Mouse (Mus musculus) neural tube, embryonic 10.5 days (tissue): ENCODE data around the gene Evi5l.
A peak's percentile ranks its signal among the peaks of the same experiment; 100 is the strongest.
"Not testable (repeated sequence)": the region's sequence is repeated elsewhere in the genome, so short reads cannot be mapped to it uniquely, and the experiment has no call there.

ENCODE experiments used
- DNase-seq: peaks from one replicate; pipeline ENCODE4 v3.0.0-alpha.2; 2017; ENCODE audit warnings: low spot score; ENCODE audit errors: extremely low spot score

Gene Evi5l

DNA sequence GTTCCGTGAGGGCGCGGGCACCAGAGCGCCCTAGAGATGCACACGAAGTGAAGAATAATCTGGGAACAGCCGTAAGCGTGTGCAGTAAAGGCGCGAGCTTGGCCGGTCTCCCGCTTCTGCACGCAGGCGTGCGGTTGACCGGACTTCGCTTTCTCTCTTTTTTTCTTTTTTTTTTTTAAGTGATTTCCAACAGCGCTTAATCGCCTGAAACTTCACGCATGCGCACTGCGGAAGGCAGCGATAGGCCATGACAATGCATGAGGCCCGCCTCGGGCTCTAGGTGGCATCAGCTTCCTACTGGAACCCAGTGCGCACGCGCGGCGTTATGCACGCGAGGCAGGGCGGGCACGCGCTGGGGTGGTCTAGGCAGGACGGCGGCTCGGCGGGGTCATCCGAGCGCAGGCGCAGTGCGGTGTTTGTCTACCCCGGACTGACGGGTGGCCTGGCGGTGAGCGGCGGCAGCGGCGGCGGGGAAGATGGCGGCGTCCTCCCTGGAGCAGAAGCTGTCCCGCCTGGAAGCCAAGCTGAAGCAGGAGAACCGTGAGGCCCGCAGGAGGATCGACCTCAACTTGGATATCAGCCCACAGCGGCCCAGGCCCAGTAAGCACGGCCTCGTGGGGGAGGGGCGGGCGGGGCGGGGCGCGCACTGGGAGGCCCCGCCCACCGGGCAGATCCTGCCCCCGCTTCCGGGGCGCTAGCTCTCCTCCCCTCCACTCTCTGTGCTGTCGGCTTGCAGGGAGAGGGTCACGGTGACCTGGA lies 72.2 kb downstream of the Evi5l start, which contains the start of the genes Map2k7 and Gm49320:
Map2k7 (plus strand) TSS at position 307 of the 759 bp plus-strand sequence.
Gm49320 (plus strand) TSS at position 432 of the 759 bp plus-strand sequence.
- DNase-seq = peak; percentile 100

DNA sequence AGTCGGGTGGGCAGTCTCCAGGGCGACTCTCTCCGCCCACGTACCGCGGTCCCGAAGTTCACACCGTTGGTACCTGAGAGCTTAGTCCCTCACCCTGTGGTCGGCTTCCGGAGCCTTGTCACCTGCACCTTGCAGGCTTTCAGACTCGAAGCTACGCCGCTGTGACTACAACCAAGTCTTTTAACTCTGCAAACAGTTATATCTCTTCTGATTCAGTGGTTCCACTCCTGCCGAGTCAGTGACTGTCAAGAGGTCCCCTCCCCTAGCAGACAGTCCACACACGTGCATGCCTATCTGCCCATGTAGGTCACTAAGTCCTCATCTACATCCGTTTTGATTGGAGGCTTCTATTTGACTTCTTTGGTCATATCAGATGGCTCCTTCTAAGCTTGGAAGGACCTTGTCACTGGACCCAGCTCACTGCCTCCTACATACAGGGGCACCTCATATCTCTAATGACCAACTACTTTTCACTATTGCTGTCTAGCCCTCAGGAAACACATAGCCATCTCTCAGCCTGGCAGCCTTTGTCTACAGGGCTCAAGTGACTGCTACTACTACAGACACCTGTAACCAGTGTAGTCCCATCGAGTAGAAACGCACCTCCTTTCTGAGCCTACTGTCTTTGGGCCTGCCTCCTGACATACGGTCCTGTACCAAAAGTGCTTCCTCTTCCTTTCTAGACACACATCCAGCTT lies 73.0 kb downstream of the Evi5l start:
- DNase-seq = no peak

DNA sequence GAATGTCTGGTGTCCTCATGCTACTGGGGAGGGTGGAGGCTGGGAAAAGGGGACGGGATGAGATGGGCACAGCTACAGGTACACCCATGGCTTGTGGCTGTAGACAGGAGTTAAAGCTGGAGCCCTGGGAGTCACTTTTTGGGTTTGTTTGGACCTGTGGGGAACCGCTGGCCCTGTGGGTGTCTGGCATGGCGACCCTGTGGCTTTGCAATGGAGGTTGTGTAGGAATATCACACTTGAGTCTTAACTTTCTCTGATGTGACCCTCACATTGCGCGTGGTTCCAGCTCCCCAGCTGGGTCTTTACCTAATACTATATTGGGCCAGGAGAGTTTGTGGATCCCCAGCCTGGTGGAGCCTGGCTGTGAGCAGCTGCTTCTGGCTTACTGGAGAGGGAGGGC lies 78.7 kb downstream of the Evi5l start:
- DNase-seq = no peak

DNA sequence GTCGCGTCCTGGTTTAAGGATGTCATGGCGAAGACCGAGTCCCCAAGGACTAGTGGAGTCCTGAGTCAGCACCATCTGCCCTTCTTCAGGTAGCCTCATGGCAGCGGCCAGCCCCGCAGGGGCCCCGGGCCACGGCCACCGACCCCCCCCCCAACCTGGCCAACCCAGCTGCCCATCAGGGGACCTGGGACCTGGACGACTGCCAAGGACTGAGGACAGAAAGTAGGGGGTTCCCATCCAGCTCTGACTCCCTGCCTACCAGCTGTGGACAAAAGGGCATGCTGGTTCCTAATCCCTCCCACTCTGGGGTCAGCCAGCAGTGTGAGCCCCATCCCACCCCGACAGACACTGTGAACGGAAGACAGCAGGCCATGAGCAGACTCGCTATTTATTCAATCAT lies 79.4 kb downstream of the Evi5l start:
- DNase-seq = no peak

DNA sequence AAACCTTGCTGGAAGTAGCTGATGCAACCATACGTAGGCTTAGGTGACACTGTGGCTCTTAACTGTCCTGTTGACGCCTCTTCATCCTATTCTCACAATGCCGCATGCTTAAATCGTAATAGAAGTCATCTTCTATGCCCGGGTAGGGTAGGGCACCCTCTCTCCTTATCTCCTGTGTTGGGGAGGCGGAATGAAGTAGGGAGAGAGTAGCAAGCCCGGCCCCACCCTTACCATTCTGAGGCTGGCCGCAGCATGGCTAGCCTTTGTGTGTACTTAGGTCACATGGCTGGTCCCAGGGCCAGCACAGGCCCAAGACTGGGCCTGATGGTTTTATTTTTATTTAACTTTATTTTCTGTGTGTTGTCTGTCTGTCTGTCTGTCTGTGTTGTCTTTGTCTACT lies 80.9 kb downstream of the Evi5l start:
- DNase-seq = no peak

DNA sequence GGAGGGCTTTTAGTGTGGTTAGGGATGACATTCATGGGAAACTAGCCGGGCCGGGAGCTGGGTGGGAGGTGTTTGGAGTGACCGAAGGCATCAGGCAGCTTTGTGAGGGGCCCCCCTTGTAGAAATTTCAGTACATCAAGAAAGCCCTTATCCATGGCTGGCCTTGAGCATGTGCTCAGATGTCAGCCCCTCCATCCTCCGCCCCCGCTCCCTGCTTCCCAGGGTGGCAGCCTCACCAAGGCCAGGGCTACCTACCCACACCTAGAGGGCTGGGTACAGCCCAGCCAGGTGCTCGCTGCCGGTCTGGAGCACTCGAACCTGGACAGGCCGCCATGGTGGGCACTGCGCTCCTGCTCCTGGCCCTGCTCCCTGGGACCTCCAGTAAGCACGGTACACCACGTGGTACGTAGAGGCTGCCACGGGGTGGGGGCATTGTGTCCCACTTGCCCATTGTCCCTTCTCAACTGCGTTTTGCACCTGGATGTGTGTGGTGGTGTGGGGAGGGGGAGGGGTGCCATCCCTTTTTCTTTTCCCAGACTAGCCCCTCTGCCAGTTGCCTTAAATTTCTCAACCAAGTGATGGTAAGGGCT lies 81.7 kb downstream of the Evi5l start, which contains the start of gene Tgfbr3l:
Tgfbr3l (plus strand) TSS at position 264 of the 590 bp plus-strand sequence.
- no peak for DNase-seq

DNA sequence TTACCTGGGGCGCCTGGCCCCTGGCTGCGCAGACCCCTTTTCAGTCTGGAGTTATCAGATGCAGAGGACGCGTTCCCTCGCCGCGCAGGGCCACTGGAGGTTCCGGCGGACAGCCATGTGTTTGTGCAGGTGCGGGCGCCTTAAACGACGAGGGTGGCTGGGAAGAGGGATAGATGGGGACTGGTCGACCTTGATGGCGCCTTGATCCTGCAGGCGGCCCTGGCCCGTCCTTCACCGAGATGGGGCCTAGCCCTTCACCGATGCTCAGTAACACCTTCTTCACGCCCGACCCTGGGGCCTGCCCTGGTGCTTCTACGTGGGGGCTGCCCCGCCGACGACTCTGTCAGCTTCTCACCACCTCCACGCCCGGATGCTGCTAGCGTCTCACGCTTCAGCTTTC lies 82.8 kb downstream of the Evi5l start:
- DNase-seq = peak; percentile 53

DNA sequence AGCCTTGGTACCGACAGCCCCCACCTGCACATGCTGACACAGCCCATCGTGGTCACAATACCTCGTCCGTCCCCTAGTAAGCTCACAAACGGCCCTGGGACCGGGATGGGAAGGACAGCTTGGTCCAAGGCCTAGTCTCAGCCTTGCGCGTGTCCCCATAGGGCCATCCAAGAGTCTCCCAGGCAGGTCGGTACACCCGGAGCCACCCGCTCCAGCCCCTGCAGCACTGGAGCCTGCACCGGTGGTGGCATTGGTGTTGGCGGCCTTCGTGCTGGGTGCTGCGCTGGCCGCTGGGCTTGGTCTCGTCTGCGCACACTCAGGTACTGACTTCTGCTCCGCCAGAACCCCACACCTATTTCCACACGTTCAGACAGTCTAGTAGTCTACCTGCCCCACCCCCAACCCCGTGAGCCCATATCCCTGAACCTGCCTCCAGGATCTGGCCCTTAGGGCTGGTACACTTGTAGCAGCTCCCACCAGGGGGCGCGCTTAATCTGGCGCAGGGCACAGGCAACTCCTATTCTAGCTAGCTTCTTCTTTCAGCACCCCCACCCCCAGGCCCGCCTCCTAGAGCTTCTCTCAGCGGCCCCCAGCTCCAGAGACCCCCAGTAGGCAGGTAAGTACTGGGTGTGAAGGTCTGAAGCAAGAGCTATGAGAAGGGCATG lies 84.1 kb downstream of the Evi5l start:
- peak; percentile 85 for DNase-seq

DNA sequence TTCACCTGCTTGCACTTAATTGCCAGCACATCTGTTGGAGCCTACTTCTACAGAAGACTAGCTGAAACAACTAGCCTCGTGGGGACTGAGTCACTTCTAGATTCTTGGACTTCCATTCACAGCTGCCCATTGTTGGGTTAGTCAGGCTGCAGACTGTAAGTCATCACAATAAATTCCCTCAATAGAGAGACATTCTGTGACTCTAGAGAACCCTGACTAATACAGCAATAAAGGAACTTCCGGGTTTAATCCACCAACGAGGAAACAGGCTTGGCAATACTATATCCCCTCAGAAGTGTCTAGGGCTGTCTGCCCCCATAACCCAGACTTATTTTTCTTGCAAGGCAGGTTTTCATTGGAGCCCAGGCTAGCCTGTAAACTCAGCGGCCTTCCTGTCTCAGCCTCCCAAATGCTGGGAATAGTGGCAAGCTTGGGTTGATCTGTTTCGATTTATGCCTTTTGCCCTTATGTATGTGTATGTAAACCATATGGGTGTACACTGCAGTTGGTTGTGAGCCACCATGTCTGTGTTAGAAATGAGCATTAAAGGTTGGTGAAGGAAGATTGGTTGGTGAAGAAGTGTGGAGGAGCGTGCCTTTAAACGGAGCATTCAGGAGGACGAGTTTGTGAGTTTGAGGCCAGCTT lies 85.9 kb downstream of the Evi5l start:
- DNase-seq = no peak

DNA sequence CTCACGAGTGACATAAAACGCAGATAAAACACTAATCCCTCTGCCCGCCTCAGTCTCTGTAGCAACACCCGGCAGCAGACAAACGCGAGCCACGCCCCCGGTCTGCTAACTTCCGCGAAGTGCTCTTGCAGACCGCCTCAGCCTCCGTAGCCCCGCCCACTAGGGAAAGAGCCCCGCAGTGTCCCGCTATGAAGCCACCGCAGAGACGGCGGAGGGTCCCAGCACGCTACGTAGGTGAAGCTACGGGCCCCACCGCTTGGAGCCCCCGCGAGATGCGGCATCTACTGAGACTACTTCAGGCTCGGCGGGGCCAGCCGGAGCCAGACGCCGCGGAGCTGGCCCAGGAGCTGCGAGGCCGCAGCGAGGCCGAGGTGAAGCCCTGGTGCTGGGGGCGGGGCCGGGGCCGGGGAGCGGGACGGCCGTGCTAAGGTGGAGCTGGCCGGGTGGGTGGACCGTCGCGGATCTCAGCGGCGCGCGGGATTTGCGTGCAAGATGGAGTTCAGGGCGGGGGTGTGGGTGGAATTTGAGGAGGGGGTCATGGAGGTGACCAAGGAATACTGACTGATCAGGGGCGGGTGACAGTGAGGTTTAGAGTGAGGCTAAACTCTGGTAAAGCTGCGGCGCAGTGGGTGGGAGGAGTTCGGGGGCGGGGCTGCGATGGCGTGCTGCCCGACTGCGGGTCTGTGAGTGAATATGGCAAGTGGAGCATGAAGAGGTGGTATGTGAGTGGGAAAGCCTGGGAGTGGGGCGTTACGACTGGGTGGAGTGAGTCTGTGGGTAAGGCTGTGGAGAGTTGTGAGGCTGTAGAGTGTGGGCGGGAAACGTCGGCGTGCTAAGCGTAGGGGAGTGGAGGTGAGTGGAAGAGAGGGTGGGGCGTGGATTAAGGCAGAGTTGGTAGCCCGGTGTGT lies 86.8 kb downstream of the Evi5l start, which contains the start of gene Snapc2:
Snapc2 (plus strand) TSS at position 147 of the 908 bp plus-strand sequence.
- DNase-seq = peak; percentile 96

DNA sequence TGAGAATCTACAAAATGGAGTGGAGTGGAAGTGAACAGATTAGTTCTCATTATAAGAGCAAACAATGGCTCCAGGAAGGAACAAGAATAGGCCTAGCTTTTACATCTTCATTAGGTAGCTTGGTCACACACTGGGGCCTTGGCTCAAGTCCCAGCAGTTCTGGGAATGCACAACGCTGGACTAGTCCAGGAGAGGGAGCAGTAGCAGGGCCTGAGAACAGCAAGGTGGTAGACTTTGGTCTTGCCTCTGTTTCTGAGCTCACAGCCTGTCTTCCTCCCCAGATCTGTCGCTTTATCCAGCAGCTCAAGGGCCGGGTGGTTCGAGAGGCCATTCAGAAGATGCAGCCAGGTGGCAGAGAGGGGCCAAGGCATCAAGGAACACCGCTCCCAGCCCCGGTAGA lies 87.6 kb downstream of the Evi5l start:
- no peak for DNase-seq

DNA sequence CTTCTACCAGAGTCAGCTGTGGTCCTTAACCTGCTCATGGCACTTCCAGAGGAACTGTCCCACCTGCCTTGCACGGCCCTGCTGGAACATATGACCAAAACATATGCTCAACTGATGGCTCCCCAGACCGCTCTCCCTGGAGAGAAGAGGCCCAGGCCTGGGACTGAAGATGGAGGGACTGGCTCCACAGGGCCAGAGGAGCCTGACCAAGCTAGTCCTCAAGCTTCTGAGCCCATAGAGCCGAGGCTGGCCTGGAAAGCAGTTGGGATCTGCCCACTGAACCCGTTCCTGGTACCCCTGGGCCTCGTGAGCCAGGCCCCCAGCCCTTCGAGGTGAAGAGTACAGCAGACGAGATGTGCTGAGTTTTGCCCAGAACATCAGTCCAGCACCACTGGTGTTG lies 89.1 kb downstream of the Evi5l start:
- not testable (repeated sequence) for DNase-seq

DNA sequence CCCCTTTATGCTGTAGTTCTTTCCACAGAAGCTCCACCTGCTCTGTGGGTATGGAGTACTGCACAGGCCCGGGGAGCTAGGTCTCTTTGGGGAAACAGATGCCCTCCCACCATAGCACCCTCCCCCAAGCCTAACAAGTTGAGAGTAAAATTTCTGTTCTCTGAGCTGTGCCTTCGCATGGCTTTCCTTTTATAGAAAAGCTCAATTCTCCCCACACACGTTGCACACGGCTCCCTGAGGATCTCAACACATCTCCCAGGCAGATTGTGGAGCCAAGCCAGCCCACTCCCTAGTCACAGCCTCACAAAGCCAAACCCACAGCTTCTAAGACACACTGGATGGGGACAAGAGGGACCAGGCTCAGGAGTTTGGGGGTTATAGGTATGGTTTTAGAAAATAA lies 90.5 kb downstream of the Evi5l start:
- DNase-seq = no peak

DNA sequence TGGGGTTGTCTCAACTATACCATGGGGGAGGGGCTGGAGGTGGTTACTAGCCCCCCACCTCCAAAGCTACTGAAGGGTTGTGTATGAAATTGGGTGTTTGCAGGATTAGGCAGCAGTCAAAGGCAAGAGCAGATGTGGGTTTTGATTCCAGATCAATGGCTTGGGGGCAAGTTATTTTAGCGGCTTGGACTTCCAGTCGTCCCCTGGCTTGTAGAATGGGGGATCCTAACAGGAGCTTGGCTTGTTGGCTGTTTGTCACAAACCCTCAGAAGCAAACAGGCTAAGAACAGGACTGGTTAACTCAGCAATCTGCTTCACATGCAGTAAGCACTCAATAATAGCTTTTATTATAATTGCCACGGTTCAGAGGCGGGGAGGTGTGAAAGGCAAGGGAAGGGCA lies 91.0 kb downstream of the Evi5l start:
- DNase-seq = no peak

DNA sequence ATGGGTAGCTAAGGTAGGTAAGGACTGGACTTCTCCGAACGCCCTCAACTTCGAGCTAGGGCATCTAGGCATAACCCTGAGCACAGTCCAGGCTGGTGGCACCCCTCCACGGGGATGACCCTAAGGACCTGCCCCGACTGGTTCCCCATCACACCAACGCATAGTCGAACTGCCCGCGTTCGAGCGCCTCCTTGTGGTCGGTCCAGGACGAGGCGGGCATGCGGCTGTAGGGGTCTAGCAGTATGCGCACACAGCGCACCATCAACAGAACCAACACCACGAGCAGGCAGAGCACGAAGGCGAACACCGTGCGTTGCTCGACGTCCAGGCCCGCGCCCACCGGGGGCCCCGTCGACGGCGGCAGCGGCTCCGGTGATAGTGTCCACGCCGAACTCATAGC lies 91.9 kb downstream of the Evi5l start:
- peak; percentile 92 for DNase-seq

DNA sequence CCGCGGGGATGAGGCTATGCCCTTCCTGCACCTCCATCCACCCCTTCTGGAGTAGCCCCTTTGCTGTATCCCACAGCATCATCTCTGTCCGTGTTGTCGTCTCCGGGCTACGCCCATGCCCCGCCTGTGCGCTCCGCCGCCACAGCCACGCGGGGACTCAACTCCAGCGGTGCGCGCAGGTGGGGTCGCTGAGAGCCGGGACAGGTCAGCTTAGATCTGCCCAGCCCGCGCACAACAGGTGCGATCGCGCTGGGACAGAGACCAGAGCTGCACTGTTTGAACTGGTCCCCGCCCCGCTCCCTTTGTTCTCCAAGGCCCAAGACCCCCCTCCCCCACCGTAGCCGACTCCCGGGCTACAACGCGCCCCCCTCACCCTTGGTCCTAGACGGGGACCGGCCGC lies 92.3 kb downstream of the Evi5l start:
- DNase-seq = no peak

DNA sequence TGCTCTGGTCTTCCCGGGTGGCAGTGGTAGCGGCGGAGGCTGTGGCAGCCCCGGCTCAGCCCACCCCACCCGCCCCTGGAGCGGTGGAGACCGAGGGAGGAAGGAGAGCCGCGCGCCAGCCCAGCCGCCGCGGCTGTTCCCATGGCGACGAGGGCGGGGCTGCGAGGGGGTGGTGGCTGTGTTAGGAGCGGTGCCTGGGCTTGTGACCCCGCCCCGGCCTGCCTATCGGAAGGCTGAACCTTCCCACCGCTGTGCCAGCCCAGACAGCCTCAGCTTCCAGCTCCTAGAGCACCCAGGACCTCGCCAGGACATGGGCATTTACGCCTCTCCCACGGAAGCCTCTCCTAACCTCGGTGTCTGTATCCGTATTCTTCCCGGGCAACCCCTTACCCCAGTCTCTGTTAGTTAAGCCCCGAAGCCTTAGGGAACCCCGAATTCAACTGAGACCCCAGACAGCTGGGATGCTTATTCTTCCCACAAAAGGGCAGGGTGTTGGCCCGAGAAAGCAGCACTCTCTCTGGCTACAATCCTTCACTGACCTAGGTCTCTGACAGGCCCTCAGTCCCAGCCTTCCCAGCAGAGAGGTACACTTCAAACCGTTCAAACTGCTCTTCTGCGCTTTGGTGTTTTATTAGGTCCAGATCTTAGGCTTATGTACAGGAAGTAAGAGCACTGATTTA lies 92.9 kb downstream of the Evi5l start, which contains the start of gene Ctxn1:
Ctxn1 (minus strand) TSS at position 150 of the 680 bp plus-strand sequence.
- peak; percentile 98 for DNase-seq

DNA sequence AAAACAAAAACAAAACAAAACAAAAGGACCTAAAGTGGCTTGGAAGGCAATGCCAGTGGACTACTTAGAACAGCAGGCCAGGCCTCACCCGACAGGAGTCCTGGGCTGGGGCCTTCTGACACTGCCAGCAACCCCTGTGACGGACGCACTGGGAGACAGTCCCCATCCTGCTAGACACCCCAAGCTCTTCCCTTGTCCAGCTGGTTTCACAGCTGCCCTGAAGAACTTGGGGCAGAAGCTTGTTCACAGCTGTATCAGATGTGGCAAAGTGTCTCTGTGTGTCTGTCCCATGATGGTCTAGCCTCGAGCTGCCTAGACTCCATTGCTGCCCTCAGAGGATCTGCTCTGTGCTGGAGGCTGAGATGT lies 93.4 kb downstream of the Evi5l start:
- DNase-seq = no peak
